Mouse (Mus musculus): Measurements from ENCODE around the gene Hopx. TPM values are rescaled to one million over a fixed set of nuclear protein-coding genes. Genes with fewer than 3 reads are reported as not detected.

The Hopx gene
- polyA plus RNA-seq, 1 experiment from 2014 or later = 13.6 TPM

Other genes with a start within 250 kb of the Hopx start
- 18.6 and 21.9 TPM in 2 replicates for gene Aasdh, start 209.6 kb downstream of the Hopx start, polyA plus RNA-seq (2015; fragmentation: Nextera tagmentation; extraction: Ambion mirVana)
- 282 and 292 TPM in 2 replicates for gene Paics, start 163.8 kb downstream of the Hopx start, polyA plus RNA-seq (2015; fragmentation: Nextera tagmentation; extraction: Ambion mirVana)
- gene Ppat, start 163.5 kb downstream of the Hopx start, polyA plus RNA-seq (2015; fragmentation: Nextera tagmentation; extraction: Ambion mirVana) = 31.5 and 32.7 TPM in 2 replicates
- 92.2 and 98.1 TPM in 2 replicates for gene Srp72, start 140.4 kb downstream of the Hopx start, polyA plus RNA-seq (2015; fragmentation: Nextera tagmentation; extraction: Ambion mirVana)
- gene Arl9, start 111.1 kb downstream of the Hopx start, polyA plus RNA-seq (2015; fragmentation: Nextera tagmentation; extraction: Ambion mirVana) = 0.60 and 0.74 TPM in 2 replicates
- 1.4 and 1.7 TPM in 2 replicates for gene Thegl, start 99.1 kb downstream of the Hopx start, polyA plus RNA-seq (2015; fragmentation: Nextera tagmentation; extraction: Ambion mirVana)
- gene Spink2, start 96.3 kb upstream of the Hopx start, polyA plus RNA-seq (2015; fragmentation: Nextera tagmentation; extraction: Ambion mirVana) = 2.7 and 3.8 TPM in 2 replicates
- 29.0 and 30.0 TPM in 2 replicates for gene Rest, start 150.4 kb upstream of the Hopx start, polyA plus RNA-seq (2015; fragmentation: Nextera tagmentation; extraction: Ambion mirVana)
- 21.5 and 25.8 TPM in 2 replicates for gene Noa1, start 195.0 kb upstream of the Hopx start, polyA plus RNA-seq (2015; fragmentation: Nextera tagmentation; extraction: Ambion mirVana)
- gene Polr2b, start 195.0 kb upstream of the Hopx start, polyA plus RNA-seq (2015; fragmentation: Nextera tagmentation; extraction: Ambion mirVana) = 56.2 and 60.9 TPM in 2 replicates

All from lung, embryonic 16.5 days (tissue).